Mouse (Mus musculus): ENCODE data around the gene Cbfb.
A peak's percentile ranks its signal among the peaks of the same experiment; 100 is the strongest.

The Cbfb gene

DNA sequence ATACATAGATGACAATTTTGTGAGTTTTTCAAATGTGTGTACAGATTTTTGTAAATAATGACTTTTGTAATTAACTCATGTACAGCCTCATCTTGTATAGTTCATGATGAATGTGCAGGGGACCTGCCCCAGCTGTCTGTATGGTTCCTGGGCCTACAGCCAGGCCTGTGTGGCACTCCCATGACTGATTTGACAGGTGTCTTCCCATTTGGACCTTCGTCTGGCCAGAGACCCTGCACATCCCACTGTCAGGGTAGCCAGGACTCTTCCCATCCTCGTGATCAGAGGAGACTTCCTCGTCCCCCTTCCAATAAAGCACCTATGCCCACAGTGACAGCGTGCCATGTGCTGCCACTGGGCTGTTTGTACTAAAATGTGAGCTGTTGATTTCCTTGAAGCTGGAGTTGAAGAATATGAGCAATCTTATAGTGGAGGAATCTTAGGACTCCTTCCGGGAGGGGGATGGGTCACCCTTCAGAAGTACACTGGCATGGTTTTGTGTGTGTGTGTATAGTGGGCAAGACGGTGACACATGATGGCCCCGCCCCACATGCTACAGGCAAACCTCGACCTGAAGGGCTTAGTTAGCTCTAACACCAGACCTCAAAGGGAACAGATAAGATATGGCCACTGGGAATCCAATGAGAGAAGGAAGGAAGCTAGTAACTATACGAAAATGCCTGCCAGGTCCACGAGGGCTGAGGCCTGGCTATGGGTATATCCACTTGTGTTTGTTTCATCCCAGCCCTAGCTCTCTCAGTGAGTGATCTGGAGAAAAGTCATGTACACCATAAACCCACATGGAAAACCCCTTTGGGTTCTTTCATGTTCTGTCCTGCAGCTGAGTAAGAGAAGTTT, 82.4 kb downstream of the Cbfb start:
- no peak for DNase-seq

DNA sequence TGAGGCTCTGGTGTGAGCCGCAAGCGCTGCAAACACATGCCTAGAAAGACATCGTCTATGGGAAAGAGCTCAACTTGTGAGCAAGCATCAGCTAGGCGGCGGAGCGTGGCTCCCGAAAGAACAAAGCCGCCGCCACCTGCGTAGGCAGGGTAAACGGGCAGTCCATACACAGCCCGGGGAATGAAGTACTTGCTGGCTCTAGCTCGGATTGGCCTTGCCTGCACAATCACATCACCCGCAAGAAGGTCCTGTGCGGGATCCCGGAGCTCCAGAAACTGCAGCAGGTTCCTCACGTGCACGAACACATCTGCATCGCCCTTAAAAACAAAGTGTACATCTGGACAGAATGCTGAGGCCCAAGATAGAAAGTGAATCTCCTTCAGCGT, 83.3 kb downstream of the Cbfb start:
- no peak for DNase-seq

DNA sequence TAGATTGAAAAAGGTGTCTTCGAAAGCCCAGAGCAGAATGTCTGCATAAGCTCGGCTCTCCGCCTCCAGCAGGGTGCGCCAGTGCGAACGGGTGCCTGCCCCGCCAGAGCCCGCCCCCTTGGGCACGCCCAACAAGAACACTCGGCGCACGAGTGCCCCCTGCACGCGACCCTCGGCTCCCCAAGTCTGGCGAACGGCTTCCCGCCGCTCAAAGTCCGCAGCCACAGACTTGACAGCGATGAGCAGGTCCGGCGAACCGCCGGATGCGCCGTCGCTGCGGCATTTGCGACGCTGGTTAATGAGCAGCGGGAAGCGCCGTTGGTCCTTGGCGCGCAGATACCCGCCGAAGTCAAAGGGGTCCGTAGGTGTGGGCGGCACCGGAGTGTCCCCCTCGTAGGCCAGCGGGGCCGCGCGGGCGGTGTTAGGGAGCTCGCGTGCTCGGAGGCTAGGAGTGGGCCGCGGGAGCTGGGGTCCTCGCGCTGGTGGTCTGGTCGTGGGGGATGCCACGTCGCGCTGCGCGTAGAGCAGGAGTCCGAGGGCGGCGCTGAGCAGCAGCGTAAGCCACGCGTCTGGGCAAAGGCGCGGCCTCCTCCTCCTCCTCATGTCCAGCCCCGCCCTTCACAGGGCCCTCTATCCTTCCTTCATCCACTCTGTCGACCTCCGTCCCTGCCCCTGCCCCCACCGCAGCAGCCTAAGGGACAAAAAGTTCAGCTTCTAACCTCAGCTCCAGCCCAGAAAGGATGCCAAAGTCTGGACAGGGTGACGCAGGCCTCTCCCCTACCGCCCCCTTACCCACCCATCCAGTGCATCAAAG, 83.9 kb downstream of the Cbfb start:
- DNase-seq: peak; percentile 92

DNA sequence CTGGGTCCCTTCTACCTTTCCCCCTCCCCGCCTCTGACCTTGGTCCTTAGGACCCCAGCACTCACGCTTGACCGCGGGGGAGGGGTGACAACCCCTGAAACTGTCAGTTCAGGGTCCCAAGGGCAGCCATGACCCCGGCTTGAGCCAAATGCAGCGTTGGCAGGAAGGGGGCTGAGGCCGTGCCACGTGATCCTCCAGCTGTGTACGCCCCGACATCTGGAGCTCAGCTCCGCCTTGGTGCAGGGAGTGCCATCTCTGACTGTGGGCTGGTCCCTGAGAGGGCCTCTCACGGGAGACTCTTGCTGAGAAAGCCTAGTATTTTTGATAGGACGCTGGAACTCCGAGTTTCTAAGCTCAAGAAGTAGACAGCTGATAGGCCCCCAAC, 84.5 kb downstream of the Cbfb start, which contains the start of gene B3gnt9:
TSS of gene B3gnt9 (minus strand) at position 188 of the 385 bp plus-strand sequence.
- DNase-seq: peak; percentile 34

DNA sequence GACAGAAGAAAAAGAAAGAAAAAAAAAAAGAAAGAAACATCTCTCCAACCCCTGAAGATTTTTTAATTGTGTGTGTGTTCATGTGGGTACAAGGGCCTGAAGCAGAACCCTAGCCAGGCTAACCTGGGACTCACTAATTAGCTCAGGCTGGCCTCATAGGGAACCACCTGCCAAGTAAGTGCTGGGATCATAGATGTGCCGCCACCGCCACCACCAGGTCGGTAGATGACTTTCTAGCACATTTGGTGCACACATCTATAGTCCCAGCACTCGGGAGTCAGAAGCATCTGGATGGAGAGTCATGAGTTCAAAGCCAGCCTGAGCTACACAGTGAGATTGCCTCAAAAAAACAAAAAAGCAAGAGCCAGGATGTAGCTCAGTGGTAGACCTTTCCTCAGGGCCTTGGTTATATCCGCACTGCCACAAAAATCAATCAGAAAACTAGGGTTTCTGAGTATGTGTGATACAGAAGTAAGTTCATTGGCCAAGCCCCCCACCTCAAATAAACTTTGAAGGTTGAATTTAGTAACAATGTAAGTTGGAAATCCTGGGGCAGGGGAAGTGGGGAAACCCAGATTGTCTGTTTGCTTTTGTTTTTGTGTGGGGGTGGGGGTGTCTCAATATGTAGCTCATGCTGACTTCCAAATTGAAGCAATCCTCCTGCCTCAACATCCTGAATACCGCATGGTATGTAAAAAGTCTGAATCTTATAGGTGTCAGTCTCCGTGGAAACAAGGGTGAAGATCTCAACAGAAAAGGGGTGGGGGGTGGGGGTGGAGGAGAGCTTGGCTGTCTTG, 87.0 kb downstream of the Cbfb start:
- no peak for DNase-seq

DNA sequence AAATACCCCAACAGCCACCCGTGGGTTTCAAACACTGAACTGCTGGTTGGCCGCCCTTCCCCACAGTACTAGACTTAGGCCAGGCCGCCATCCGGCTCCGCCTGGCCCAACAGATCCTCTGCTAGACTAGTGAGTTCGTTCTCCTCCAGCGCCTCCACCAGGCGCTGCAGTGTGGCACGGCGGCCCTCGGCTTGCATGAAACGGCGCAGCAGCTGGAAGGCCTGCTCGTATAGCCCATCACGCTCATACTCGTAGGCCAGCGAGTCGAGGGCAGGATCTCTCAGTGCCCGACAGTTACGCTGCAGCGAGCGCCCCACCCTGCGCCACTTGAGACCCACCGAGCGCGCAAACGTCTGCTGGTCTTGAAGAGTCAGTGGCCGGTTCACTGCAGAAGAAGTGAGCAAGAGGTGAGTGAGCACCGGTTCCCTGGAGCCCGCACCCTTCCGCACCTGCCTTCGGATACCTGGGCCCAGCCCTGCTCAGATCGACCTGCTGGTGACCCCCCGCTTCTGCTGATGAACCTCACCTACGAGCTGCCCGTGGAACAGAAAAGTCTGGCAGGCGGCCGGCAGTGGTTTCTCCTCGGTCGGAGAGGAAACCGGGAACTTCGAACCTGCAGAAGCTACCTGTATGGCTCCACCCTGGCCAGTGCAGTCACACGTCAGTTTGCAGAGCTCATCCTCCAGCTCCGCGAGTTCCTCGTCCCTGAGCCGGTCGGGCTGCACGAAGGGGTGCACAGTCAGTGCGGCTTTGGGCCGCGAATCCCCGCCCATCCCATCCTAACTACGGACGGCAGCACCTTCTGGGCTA, 88.6 kb downstream of the Cbfb start:
- DNase-seq: peak; percentile 69

DNA sequence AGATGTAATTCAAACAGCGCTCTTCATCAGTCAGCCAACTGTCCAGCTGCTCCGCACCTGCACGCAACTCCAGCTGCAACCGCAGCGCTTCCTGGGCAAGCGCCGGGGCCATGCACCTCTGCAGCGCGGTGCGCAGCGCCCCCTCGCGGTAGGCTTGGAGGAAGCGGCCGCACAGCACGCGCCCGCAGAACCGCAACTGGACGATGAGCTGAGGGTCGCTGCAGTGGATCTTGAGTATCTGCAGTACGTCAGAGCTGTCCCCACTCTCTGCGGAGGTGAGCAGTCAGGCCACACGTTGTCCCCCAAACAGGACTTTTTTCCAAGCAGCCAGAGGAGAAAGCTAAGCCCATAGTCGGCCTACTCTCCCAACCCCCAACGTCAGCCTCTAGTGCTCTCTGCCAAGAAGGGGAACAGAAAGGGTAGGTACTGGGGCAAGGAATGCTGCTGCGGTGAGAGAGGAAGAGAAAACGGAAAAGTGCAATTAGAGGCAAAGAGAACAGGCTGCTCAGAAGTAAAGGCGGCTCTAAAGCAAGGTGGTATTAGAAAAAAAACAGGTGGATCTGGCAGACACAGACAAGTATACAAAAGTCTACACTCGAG, 89.3 kb downstream of the Cbfb start:
- peak; percentile 85 for DNase-seq

DNA sequence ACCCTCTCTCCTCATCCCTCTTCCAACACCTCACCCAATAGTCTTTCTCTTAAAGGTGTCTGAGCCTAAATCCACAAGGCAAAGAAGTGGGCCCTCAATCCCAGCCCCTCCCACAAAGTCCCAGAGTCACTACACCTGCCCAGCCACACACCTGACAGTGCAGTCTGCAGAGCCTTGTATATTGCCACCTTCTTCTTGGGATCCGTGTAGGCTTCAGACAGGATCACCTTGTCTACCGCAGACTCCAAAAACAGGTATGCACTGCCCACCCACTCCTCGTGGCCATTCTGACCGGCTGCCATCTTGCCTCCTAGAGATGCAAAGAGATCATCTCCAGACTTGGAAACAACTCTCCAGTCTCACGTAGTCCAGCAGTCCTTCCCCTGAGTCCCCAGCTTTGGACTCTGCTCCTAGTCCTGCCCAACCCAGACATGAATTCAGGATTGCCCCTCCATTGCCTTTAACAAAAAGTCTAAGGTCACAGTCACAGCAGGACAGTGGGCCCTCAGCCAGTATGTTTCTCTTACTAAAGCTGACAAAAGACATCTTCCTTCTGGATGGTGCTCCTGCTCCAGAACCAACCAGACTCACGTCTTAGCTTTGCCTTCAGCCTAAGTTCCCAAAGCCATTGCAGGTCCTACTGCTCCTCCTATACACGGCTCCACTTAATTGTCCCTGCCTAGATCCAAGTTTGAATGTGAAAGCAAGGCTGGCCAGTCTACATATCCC, 90.1 kb downstream of the Cbfb start:
- DNase-seq: no peak

DNA sequence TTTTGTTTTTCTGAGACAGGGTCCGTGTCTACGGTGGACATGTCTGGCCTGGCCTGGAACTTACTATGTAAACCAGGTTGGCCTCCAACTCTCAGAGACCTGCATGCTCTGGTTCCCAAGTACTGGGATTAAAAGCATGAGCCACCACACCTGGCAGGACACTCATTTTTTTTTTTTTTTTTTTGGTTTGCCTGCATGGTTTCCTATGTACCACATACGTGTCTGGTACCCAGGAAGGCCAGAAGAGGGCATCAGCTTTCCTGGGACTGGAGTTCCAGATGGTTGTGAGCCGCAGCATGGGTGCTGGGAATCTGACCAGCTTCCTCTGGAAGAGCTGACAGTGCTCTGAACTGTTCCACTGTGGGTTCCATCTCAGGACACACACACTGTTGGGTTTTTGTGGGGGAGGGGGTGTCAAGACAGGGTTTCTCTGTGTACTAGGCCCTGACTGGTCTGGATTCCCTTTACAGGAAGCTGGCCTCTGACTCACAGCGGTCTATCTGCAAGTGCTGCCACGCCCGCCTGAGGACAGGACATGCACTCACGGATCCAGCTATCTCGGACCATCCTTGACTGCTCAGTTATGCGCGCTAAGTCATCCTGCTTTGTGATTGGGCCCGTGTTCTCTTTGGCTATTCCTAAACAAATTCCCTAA, 91.0 kb downstream of the Cbfb start:
- no peak for DNase-seq

DNA sequence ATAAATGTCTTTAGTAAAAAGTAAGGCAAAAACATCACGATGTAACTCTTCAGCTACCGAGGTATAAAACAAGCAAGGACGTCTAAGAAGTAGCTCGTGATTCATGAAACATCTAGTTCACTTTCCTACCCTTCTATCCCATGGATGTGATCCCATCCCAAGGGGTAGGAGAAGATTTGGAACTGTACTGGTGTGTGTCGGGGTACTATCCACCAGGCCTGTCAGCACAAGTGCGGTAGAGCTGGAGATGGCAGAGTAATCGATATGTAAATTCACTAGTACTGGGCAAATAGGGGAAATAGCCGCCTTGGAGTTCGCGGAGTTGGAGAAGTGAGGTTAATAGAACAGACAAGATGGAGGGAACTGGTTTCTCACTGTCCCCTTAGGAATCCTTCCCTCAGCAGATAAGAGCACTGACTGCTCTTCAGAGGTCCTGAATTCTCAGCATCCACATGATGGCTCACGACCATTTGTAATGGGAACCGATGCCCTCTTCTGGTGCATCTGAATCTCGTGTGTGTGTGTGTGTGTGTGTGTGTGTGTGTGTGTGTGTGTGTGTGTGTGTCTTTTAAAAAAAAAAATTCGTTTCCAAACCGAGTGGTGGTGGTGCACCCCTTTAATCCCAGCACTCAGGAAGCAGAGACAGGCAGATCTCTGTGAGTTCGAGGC, 92.9 kb downstream of the Cbfb start:
- no peak for DNase-seq

DNA sequence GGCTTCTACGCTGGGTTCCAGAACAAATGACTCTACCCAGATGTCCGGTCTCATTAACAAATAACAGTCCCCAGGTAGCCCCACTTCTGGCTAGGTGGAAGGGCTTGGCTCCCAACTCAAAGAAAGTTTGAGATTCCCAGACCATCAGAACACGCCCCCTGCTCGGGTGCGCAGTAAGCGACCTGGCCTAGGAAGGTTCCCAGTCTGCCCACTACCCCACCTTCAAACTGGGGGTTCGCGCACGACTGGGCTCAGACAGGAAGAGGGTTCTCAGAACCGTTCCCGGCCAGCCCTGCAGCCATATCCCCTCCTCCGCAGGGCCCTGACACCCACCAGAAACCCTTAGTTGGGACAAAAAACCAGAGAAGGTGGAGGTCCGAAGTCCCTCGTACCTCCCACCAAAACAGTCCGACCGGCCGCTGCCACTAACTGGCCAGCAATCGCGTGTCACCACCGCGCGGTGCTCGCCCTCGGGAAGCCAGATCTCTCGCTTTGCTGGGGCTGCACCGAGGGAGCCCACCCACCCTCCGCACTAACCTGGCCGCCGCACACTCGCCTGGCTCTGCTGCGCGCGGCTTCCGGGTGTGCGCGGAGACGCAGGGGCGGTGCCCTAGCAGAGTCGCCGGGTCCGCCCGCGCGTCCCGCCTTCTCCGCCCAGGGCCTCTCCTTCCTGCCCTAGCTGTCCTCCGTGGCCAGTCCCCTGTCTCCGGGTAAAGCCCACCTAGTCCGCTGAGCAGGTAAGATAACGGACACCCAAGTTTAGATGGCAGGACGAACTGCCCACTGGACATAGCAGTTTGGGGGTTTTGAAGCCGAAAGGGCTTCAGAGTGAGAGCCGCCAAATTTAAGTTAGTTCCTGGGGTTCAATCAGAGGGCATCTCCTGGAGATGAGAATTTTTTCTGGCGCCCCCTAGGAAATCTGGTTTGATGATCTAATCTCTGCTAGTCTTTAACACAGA, 93.8 kb downstream of the Cbfb start, which contains the start of the genes Tradd and Fbxl8:
TSS of gene Tradd (minus strand) at position 586 of the 959 bp plus-strand sequence.
TSS of gene Fbxl8 (plus strand) at position 625 of the 959 bp plus-strand sequence.
- DNase-seq: peak; percentile 70

DNA sequence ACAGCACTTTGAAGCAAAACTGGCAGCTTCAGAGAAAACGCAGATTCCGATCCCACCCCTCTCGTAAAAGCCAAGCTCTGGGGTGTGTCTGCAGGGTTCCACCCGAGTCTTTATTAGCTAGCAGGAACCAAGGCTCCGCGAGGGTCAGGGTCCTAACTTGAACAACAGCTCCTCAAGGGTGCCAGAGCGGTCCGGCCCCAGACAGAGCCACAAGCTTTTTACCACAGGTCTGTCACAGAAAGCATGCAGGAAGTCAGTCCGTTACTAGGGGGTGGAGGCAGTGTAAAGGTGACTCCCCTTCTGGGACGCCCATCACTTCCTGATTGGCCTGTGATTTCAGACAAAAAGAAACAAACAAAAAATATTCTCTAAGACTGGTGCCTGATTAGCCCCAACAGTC, 94.7 kb downstream of the Cbfb start:
- DNase-seq: no peak

DNA sequence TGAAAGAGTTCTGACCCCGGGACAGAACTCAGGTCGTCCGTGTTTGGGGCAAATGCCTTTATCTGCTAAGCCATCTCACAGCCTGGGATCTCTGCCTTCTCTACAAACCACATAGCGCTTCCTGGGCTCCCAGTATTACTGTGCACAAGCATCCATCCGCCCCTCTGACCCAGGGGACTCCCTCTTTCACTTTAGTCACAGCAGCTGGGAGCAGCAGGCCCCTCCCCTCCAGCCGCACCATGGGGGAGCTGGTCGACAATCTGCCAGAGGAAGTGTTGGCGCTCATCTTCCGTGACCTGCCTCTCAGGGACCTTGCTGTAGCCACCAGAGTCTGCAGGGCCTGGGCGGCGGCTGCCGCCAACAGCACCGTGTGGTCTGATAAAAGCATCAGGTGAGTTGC, 96.3 kb downstream of the Cbfb start:
- no peak for DNase-seq

All from retina, postnatal 1 day (tissue).